Mouse (Mus musculus): ENCODE results near the gene Pxk.
"Not testable (repeated sequence)": the region's sequence is repeated elsewhere in the genome, so short reads cannot be mapped to it uniquely, and the experiment has no call there.

The Pxk gene

GRCm38 (mm10) chr14:8099561-8100021, 1.6 kb downstream of the Pxk start:
- in situ Hi-C loops (cut with MboI; ENCODE audit: unreplicated experiment in 2 of 2): loop anchor here (5.0 kb wide), 2 partner anchors 43 to 53 kb away; no protein-coding TSS in a partner anchor

DNA sequence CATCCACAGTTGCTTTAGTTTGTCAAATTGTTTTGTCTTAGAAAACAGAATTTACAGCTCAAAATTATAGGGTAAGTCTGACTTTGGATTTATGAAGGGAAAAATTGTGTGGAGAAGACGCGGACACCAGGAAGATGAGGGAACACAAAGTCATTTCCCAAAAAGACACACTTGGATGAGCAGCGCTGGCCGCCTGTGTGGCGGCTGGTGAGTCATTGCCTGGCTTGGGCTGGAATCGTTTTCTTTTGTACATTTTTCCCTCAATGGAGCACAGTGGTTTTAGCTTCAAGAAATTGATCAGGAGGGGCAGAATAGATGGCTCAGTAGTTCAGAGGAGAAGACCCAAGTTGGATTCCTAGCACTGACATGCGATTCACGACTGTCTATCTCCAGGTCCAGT, 3.9 kb downstream of the Pxk start:
- in situ Hi-C loops (cut with MboI; ENCODE audit: unreplicated experiment in 2 of 2): loop anchor here in 1 of 2 experiments (5.0 kb wide), 1 partner anchor 40 kb away; no protein-coding TSS in a partner anchor

GRCm38 (mm10) chr14:8102676-8103075, 4.7 kb downstream of the Pxk start:
- in situ Hi-C loops (cut with MboI; ENCODE audit: unreplicated experiment in 2 of 2): loop anchor here in 1 of 2 experiments (5.0 kb wide), 1 partner anchor 40 kb away; no protein-coding TSS in a partner anchor

GRCm38 (mm10) chr14:8108047-8108446, 10.0 kb downstream of the Pxk start:
- in situ Hi-C loops (cut with MboI; ENCODE audit: unreplicated experiment in 2 of 2): no loop called here

DNA sequence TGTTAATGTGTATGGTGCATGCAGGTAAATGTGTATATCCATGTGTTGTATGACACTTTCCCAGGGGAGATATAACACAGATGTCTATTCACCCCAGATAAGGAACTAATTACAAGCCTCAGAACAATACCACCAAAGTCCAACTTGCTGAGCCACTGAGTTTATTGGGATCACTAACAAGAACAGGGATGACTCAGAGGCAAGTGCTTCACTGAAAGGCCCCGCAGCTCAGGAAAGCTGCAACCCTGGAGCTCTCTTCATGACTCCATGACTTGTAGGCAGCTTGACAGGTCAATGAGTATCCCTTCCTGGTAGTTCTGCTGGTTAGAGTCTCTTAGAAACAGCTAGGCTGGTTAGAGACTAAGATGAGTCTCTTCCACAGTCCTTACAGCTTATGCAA, 11.0 kb downstream of the Pxk start:
- in situ Hi-C loops (cut with MboI; ENCODE audit: unreplicated experiment in 2 of 2): no loop called here

DNA sequence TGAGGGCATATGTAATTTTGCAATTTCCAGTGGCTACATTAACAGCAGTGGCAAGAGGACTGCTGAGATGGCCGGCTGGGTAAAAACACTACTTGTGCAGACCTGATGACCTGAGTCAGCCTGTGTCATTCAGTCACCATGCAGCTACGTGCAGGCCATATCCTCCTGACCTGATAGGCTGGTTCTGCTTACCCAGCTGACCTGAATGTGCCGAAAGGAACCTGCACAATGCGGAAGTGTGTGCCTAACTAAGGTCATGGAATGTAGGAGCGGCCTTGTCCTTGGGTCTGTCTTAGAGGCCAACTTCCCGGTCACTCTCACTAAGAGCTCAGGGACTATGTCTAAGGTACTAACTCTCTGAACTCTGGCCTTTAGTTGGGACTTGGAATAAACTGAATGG, 13.5 kb downstream of the Pxk start:
- in situ Hi-C loops (cut with MboI; ENCODE audit: unreplicated experiment in 2 of 2): no loop called here

- in situ Hi-C loops (cut with MboI; ENCODE audit: unreplicated experiment in 2 of 2): no loop called here
Observed at GRCm38 (mm10) chr14:8112036-8112435, 14.0 kb downstream of the Pxk start.

DNA sequence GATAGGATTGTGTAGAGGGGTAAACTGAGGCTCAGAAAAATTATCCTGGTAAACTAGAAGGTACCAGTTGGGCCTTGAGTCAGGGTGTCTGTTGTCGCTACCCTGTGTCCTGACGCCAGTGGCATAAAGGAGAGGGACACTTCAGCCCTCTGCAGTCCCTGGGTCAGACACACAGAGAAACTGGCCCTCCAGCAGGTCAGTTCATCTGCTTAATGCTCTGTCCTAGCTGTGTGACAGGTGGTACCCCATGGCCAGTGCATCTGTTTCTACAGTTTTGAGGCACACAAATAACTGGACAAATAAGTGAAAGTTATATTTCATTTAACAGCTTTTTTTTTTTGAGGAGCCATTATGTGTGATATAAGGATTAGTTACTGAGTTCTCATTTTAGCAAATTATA, 15.6 kb downstream of the Pxk start:
- in situ Hi-C loops (cut with MboI; ENCODE audit: unreplicated experiment in 2 of 2): no loop called here

DNA sequence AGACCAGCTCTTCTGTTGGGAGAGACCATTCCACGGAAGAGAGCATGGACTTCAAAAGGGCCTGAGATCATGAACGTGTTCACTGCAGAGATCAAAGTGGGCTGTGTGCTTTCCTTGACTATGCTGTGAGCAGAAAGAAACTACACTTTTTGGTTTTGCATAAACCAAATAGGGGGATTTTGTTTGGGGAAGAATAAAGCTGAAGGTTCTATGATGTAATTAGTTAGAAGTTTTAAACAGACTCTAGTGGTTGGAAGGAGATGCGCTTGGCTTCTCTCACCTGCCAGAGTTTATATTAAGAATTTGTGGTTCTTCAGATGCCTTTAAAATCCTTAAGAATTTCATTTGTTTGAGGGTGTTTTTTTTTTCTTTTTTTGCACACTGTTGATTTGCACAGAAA, 16.3 kb downstream of the Pxk start:
- in situ Hi-C loops (cut with MboI; ENCODE audit: unreplicated experiment in 2 of 2): no loop called here

GRCm38 (mm10) chr14:8114756-8115155, 16.7 kb downstream of the Pxk start:
- in situ Hi-C loops (cut with MboI; ENCODE audit: unreplicated experiment in 2 of 2): no loop called here

DNA sequence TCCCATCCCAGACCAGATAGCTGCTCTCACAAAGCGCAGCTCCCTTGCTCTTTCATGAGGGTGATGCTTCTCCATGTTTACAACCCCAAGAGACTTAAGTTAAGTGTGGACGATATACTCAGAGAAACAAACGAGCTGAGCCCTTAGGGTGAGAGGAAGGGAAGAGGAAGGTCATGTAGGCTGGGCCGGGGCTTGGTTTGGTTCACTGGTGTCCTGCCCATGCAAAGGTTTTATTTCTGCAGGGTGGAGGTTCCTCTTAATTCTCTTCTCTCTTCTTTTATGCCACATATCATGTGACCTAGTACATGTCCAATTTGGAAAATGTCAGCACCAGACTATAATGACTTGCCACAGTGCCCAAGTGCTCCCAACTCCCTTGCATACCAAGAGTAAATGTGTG, 17.8 kb downstream of the Pxk start:
- in situ Hi-C loops (cut with MboI; ENCODE audit: unreplicated experiment in 2 of 2): no loop called here

DNA sequence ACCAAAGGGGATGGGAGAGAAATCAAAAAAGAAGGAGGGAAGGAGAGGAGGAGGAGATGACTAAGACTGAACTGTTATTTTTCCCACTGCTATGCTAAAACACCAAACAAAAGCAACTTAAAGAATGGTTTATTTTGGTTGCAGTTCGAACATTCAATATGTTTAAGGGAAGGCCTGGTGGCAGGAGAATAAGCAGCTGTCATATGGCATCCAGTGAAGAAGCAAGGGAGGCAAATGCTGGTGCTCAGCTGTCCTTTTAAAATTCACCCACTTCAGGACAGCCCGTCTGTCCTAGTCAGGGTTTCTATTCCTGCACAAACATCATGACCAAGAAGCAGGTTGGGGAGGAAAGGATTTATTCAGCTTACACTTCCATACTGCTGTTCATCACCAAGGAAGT, 19.4 kb downstream of the Pxk start:
- in situ Hi-C loops (cut with MboI; ENCODE audit: unreplicated experiment in 2 of 2): no loop called here

- in situ Hi-C loops (cut with MboI; ENCODE audit: unreplicated experiment in 2 of 2): no loop called here
Observed at GRCm38 (mm10) chr14:8119454-8119853, 21.4 kb downstream of the Pxk start.

- in situ Hi-C loops (cut with MboI; ENCODE audit: unreplicated experiment in 2 of 2): no loop called here
Observed at GRCm38 (mm10) chr14:8119904-8120303, 21.9 kb downstream of the Pxk start.

DNA sequence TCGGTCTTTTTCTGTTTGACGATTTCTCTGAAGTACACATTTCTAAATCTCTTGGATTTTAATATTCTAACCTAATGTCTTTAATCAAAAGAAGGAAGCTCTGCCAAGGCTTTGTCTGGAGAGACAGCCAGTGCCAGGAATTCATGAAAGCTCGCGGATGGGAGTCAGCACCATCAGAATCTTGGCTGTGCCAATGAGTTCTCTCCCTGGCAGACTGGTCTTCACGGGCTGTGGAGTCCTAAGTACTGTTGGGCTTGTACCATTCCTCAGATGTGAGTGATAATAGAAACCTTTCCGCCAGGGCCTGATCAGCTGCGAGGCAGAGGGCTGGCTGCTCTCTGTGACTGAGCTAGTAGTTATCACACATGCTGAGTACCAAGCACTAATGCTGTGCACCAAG, 25.1 kb downstream of the Pxk start:
- in situ Hi-C loops (cut with MboI; ENCODE audit: unreplicated experiment in 2 of 2): no loop called here

GRCm38 (mm10) chr14:8123611-8124010, 25.6 kb downstream of the Pxk start:
- in situ Hi-C loops (cut with MboI; ENCODE audit: unreplicated experiment in 2 of 2): not testable (repeated sequence)

GRCm38 (mm10) chr14:8124046-8124881, 26.3 kb downstream of the Pxk start:
- in situ Hi-C loops (cut with MboI; ENCODE audit: unreplicated experiment in 2 of 2): no loop called here

- in situ Hi-C loops (cut with MboI; ENCODE audit: unreplicated experiment in 2 of 2): no loop called here
Observed at GRCm38 (mm10) chr14:8127971-8128370, 30.0 kb downstream of the Pxk start.

- in situ Hi-C loops (cut with MboI; ENCODE audit: unreplicated experiment in 2 of 2): no loop called here
Observed at GRCm38 (mm10) chr14:8132789-8133188, 34.8 kb downstream of the Pxk start.

DNA sequence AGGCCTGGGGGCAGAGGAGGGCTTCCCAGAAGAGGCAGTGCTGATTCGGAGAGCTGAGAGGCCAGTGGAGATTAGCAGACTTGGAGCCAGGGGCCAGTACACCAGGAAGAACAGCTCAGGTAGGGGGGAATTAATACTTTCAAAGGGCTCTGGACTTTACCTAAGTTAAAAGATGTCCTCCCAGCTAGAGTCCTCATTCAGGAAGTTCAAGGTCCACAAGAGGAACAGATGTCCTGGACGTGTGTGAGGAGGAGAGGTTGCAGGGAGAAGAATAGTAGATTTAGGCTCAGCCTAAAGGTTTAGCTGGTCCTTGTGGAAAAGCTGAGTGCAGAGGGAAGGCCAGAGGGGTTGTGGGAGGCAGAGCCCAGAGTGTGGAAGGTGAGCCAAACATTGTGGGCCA, 36.2 kb downstream of the Pxk start:
- in situ Hi-C loops (cut with MboI; ENCODE audit: unreplicated experiment in 2 of 2): no loop called here

- in situ Hi-C loops (cut with MboI; ENCODE audit: unreplicated experiment in 2 of 2): no loop called here
Observed at GRCm38 (mm10) chr14:8135130-8135529, 37.1 kb downstream of the Pxk start.

Measured in v-Abl transformed pro-B cells (cell line).